Mouse (Mus musculus) heart, adult 2 months (tissue): ENCODE measurements around the gene Rassf3.

Experiments
- CTCF ChIP-seq: fragments of 200-600 bp; IDR thresholded peaks from 2 replicates; pipeline ENCODE4 v1.8.1; 2022; ENCODE audit warnings: antibody characterized with exemption, mild to moderate bottlenecking, moderate library complexity
- EP300 ChIP-seq: fragments of 200-500 bp; IDR thresholded peaks from 2 replicates; pipeline ENCODE4 v1.6.1; 2011; ENCODE audit warnings: low read depth, low read length, control low read depth; ENCODE audit not compliant: insufficient read depth
- POLR2A ChIP-seq: fragments of 200-500 bp; IDR thresholded peaks from 2 replicates; pipeline ENCODE4 v1.6.1; 2011; ENCODE audit warnings: mild to moderate bottlenecking, low read depth, low read length, control low read depth; ENCODE audit not compliant: insufficient read depth

DNA sequence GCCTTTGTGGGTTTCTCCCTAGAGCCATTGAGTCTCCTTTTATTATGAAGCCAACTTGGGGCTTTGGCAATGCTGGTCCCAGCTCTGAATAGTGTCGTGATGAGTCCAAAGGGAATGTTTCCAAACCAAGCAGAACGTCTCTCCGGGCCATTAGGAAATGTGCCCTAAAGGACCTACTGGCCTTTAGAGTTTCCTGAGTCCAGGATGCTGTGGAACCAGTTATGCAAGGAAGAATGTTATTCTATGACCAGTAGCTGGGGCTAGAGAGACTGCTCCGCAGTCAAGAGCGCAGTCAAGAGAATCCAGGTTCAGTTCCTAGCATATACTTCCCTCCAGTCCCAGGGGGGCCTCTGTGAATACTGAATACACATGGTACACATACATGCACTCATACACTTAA lies 23.9 kb upstream of the Rassf3 start:
- TF ChIP-seq CTCF (peak; percentile 47), EP300 (no peak), POLR2A (no peak)
